Mouse (Mus musculus) liver, postnatal 0 days (tissue): Measurements from ENCODE around the gene Stk24. TPM values are rescaled to one million over a fixed set of nuclear protein-coding genes. Genes with fewer than 3 reads are reported as not detected.

Source experiments
- ATAC-seq: fragments of 200-750 bp; cut with Nextera tagmentation; 2 replicates; pipeline ENCODE4 v1.8.0; 2017; ENCODE audit warnings: mild to moderate bottlenecking, moderate library complexity
- DNase-seq: peaks from one replicate; pipeline ENCODE4 v3.0.0-alpha.2; 2016
- H3K27ac ChIP-seq: fragments of 300-500 bp; sonication (generic); 2 replicates; pipeline ENCODE4 v1.5.1; 2014; ENCODE audit warnings: antibody characterized with exemption, moderate library complexity, mild to moderate bottlenecking, low read depth
- H3K27me3 ChIP-seq: fragments of 300-500 bp; sonication (generic); 2 replicates; pipeline ENCODE4 v1.6.1; 2014; ENCODE audit warnings: low read length, control low read depth, mixed read lengths; ENCODE audit not compliant: insufficient read depth
- H3K36me3 ChIP-seq: fragments of 300-500 bp; sonication (generic); replicated peaks from 2 replicates; pipeline ENCODE4 v1.6.1; 2014; ENCODE audit warnings: mild to moderate bottlenecking, control low read depth, low read length, moderate library complexity, mixed read lengths; ENCODE audit not compliant: insufficient read depth
- H3K4me1 ChIP-seq: fragments of 300-500 bp; sonication (generic); 2 replicates; pipeline ENCODE4 v1.6.1; 2014; ENCODE audit warnings: antibody characterized with exemption, mild to moderate bottlenecking, control low read depth; ENCODE audit not compliant: insufficient read depth
- H3K4me2 ChIP-seq: fragments of 300-500 bp; sonication (generic); 2 replicates; pipeline ENCODE4 v1.6.1; 2014; ENCODE audit warnings: low read depth, mild to moderate bottlenecking, low read length, moderate library complexity, mixed read lengths
- H3K4me3 ChIP-seq: fragments of 300-500 bp; sonication (generic); 2 replicates; pipeline ENCODE4 v1.5.1; 2014; ENCODE audit warnings: low read depth, low read length
- H3K9ac ChIP-seq: fragments of 300-500 bp; sonication (generic); replicated peaks from 2 replicates; pipeline ENCODE4 v1.6.1; 2014; ENCODE audit warnings: mild to moderate bottlenecking, moderate library complexity
- H3K9me3 ChIP-seq: fragments of 300-500 bp; sonication (generic); 2 replicates; pipeline ENCODE4 v1.6.1; 2016; ENCODE audit warnings: mild to moderate bottlenecking, control low read depth, low read length, mixed read lengths
- CTCF ChIP-seq: sonication (generic); IDR thresholded peaks from 2 replicates; pipeline ENCODE4 v1.5.1; 2016; ENCODE audit warnings: antibody characterized with exemption, low read depth
- EP300 ChIP-seq: IDR thresholded peaks from 2 replicates; pipeline ENCODE4 v1.6.1; 2016; ENCODE audit warnings: antibody characterized with exemption, low read depth, mild to moderate bottlenecking
- WGBS: fragments of 180-500 bp; shearing (Covaris S2); extraction: QIAGEN DNeasy Blood & Tissue Kit; methylation state at CpG from one replicate; pipeline ENCODE4 v1.1.7; 2014; ENCODE audit not compliant: insufficient replicate concordance; 5-methylcytosine and 5-hydroxymethylcytosine counted together
- polyA plus RNA-seq: library from polyadenylated mRNA; unstranded; fragments of >200 nt; fragmentation: Nextera tagmentation; extraction: Ambion mirVana; gene quantifications from 2 replicates; pipeline ENCODE4 v1.2.1, GENCODE M21; 2015

The Stk24 gene
- polyA plus RNA-seq, 1 experiment from 2014 or later: 19.3 TPM

- 78% methylated on average over 1 of the region's 1 CpGs for WGBS
- H3K9me3 ChIP-seq: no peaks in the 10 kb centered on the region
- H3K4me3 ChIP-seq: no peak overlapping the region
- H3K36me3 ChIP-seq: no peaks in the 10 kb centered on the region
- TF ChIP-seq EP300 (no peak), CTCF (no peak)
- DNase-seq (no peak), ATAC-seq (no peak)
- H3K9ac ChIP-seq: no peak overlapping the region
- no peaks in the 10 kb centered on the region for H3K27me3 ChIP-seq
- no peaks in the 10 kb centered on the region for H3K4me1 ChIP-seq
- H3K4me2 ChIP-seq: no peak overlapping the region
- H3K27ac ChIP-seq: no peak overlapping the region
These were observed 7.9 kb upstream of the Stk24 start for GRCm38 (mm10) chr14:121387760-121388159.

- no peak overlapping the region for H3K9ac ChIP-seq
- no peak overlapping the region for H3K4me2 ChIP-seq
- H3K27me3 ChIP-seq: no peaks in the 10 kb centered on the region
- ATAC-seq (no peak), DNase-seq (no peak)
- H3K4me1 ChIP-seq: 0 out of 2 replicates have a peak, but pooled peaks cover 6% of the 10 kb centered on the region
- TF ChIP-seq CTCF: no peak
- TF ChIP-seq EP300: no peak
- H3K4me3 ChIP-seq: no peak overlapping the region
- H3K36me3 ChIP-seq: no peaks in the 10 kb centered on the region
- H3K27ac ChIP-seq: no peak overlapping the region
- 84% methylated on average over 8 of the region's 8 CpGs for WGBS
- no peaks in the 10 kb centered on the region for H3K9me3 ChIP-seq
These were observed 5.6 kb upstream of the Stk24 start for GRCm38 (mm10) chr14:121385440-121385839.

GRCm38 (mm10) chr14:121383801-121384200 lies 4.0 kb upstream of the Stk24 start:
- Histone ChIP-seq H3K4me3 (no peak overlapping the region), H3K4me2 (no peak overlapping the region), H3K9me3 (no peaks in the 10 kb centered on the region), H3K27ac (no peak overlapping the region), H3K4me1 (peaks cover 14% of the 10 kb centered on the region; the same call in 1 of the 2 replicates), H3K36me3 (no peaks in the 10 kb centered on the region), H3K9ac (no peak overlapping the region), H3K27me3 (no peaks in the 10 kb centered on the region)
- TF ChIP-seq CTCF (no peak), EP300 (no peak)
- ATAC-seq: no peak
- WGBS: 82% methylated on average over 3 of the region's 3 CpGs
- no peak for DNase-seq

- peak overlapping the region; percentile 98 for H3K27ac ChIP-seq
- H3K4me1 ChIP-seq: peaks cover 37% of the 10 kb centered on the region
- 0% methylated on average over 32 of the region's 79 CpGs for WGBS
- 0 out of 2 replicates have a peak, but pooled peaks cover 7% of the 10 kb centered on the region for H3K36me3 ChIP-seq
- TF ChIP-seq CTCF: no peak
- TF ChIP-seq EP300: no peak
- H3K9ac ChIP-seq: peak overlapping the region; percentile 99
- peak; percentile 88 for DNase-seq
- no peaks in the 10 kb centered on the region for H3K9me3 ChIP-seq
- ATAC-seq: peak; percentile 91
- peak overlapping the region; percentile 86 for H3K4me2 ChIP-seq
- no peaks in the 10 kb centered on the region for H3K27me3 ChIP-seq
- peak overlapping the region; percentile 100 for H3K4me3 ChIP-seq
These were observed 540 bp downstream of the Stk24 start for GRCm38 (mm10) chr14:121379116-121379826.

GRCm38 (mm10) chr14:121378243-121379115 lies 1.3 kb downstream of the Stk24 start:
- Histone ChIP-seq H3K9ac (peak overlapping the region; percentile 99), H3K9me3 (no peaks in the 10 kb centered on the region), H3K4me2 (peak overlapping the region; percentile 86), H3K36me3 (peaks cover 7% of the 10 kb centered on the region; the same call in 1 of the 2 replicates), H3K4me3 (peak overlapping the region; percentile 100), H3K27me3 (no peaks in the 10 kb centered on the region), H3K4me1 (peaks cover 45% of the 10 kb centered on the region), H3K27ac (peak overlapping the region; percentile 98)
- DNase-seq: peak; percentile 82
- TF ChIP-seq EP300 (no peak), CTCF (peak; percentile 12; the same call in 1 of the 2 replicates)
- ATAC-seq: peak; percentile 76
- 0% methylated on average over 83 of the region's 83 CpGs for WGBS

- no peak for TF ChIP-seq EP300
- TF ChIP-seq CTCF: no peak
- H3K9ac ChIP-seq: 0 out of 2 replicates have a peak overlapping the region, but pooled peaks have one; percentile 17
- no peaks in the 10 kb centered on the region for H3K9me3 ChIP-seq
- no peak overlapping the region for H3K27ac ChIP-seq
- no peak overlapping the region for H3K4me3 ChIP-seq
- ATAC-seq: no peak
- H3K4me2 ChIP-seq: peak overlapping the region; percentile 86
- H3K27me3 ChIP-seq: no peaks in the 10 kb centered on the region
- peaks cover 59% of the 10 kb centered on the region for H3K4me1 ChIP-seq
- H3K36me3 ChIP-seq: peaks cover 19% of the 10 kb centered on the region
- WGBS: 30% methylated on average over 6 of the region's 6 CpGs
- no peak for DNase-seq
These were observed 3.2 kb downstream of the Stk24 start for GRCm38 (mm10) chr14:121376566-121376965.
